Mouse (Mus musculus) heart, adult 8-10 months (tissue): ENCODE results near the gene Gns. TPM values are rescaled to one million over a fixed set of nuclear protein-coding genes. Genes with fewer than 3 reads are reported as not detected.
"Not testable (repeated sequence)": the region's sequence is repeated elsewhere in the genome, so short reads cannot be mapped to it uniquely, and the experiment has no call there.

Experiments
- DNase-seq: peaks from one replicate; pipeline ENCODE4 v3.0.0; 2022; ENCODE audit warnings: low spot score
- total RNA-seq, 4 experiments: library from RNA; stranded (reverse); gene quantifications; 2 replicates each; pipeline ENCODE4 v1.2.4; 2022

The Gns gene
- total RNA-seq: 10 to 100 TPM; 87.6 to 95.8 (median 92.4) TPM

GRCm38 (mm10) chr10:121364801-121365564, at the start of gene Gns:
TSS of gene Gns (plus strand) at chr10:121365090.
- peak; percentile 75 for DNase-seq

- peak; percentile 42 for DNase-seq
Measured at GRCm38 (mm10) chr10:121315321-121316283, 49.3 kb upstream of the Gns start.

GRCm38 (mm10) chr10:121316361-121316760, 48.5 kb upstream of the Gns start:
- no peak for DNase-seq

- DNase-seq: no peak
Measured at GRCm38 (mm10) chr10:121318397-121318950, 46.4 kb upstream of the Gns start.

- no peak for DNase-seq
Measured at GRCm38 (mm10) chr10:121323493-121323892, 41.4 kb upstream of the Gns start.

- DNase-seq: no peak
Measured at GRCm38 (mm10) chr10:121326167-121326566, 38.7 kb upstream of the Gns start.

GRCm38 (mm10) chr10:121329586-121329985, 35.3 kb upstream of the Gns start:
- no peak for DNase-seq

- peak; percentile 61 for DNase-seq
Measured at GRCm38 (mm10) chr10:121330940-121331339, 34.0 kb upstream of the Gns start.

- DNase-seq: peak; percentile 62
Measured at GRCm38 (mm10) chr10:121334576-121334975, 30.3 kb upstream of the Gns start.

GRCm38 (mm10) chr10:121336536-121336935, 28.4 kb upstream of the Gns start:
- DNase-seq: not testable (repeated sequence)

- no peak for DNase-seq
Measured at GRCm38 (mm10) chr10:121340754-121341593, 23.9 kb upstream of the Gns start.

- no peak for DNase-seq
Measured at GRCm38 (mm10) chr10:121342260-121342659, 22.6 kb upstream of the Gns start.

- DNase-seq: peak; percentile 55
Measured at GRCm38 (mm10) chr10:121343867-121344266, 21.0 kb upstream of the Gns start.

- no peak for DNase-seq
Measured at GRCm38 (mm10) chr10:121349244-121349643, 15.6 kb upstream of the Gns start.

- DNase-seq: no peak
Measured at GRCm38 (mm10) chr10:121350357-121351065, 14.4 kb upstream of the Gns start.

GRCm38 (mm10) chr10:121351066-121351581, 13.8 kb upstream of the Gns start, which contains the start of gene Tbc1d30:
TSS of gene Tbc1d30 (minus strand) at chr10:121351278.
- DNase-seq: peak; percentile 54

- no peak for DNase-seq
Measured at GRCm38 (mm10) chr10:121351692-121352290, 13.1 kb upstream of the Gns start.

GRCm38 (mm10) chr10:121360358-121360757, 4.5 kb upstream of the Gns start:
- DNase-seq: no peak

- DNase-seq: no peak
Measured at GRCm38 (mm10) chr10:121363201-121363600, 1.7 kb upstream of the Gns start.

GRCm38 (mm10) chr10:121364306-121364705, 584 bp upstream of the Gns start:
- no peak for DNase-seq
